Mouse (Mus musculus) liver, embryonic 14.5 days (tissue): ENCODE measurements around the gene Glycam1.

ENCODE experiments used
- CTCF ChIP-seq: IDR thresholded peaks from 2 replicates; pipeline ENCODE4 v1.5.1; 2016; ENCODE audit warnings: antibody characterized with exemption, low read depth, control low read depth
- EP300 ChIP-seq: IDR thresholded peaks from 2 replicates; pipeline ENCODE4 v1.6.1; 2016; ENCODE audit warnings: antibody characterized with exemption, low read depth

DNA sequence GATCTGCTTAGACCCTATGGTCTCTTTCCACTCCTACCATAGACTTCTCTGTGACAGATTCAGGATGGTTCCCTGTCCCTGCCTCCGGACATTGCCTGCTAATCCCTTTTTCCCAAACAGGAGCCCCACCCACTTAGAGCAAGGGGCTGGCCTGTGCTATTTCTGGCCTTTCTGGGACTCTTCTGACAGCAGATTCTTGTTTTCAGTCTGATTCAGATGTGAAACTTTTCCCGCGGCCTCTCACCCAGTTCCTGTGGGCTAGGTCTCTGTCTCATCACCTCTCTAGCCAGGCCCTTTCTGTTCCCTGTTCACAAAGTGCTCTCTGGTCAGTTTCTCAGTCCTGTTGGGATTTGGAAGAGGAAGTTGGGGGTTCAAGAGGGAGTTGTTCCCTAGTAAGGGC lies 50.0 kb downstream of the Glycam1 start:
- TF ChIP-seq CTCF (no peak), EP300 (no peak)
